Mouse (Mus musculus) monocyte, adult 5-6 weeks (primary cell): Measurements from ENCODE around the gene Lrpprc. TPM values are rescaled to one million over a fixed set of nuclear protein-coding genes. Genes with fewer than 3 reads are reported as not detected.

ENCODE experiments used
- total RNA-seq: library from RNA; stranded (forward); fragments of 200-1000, 200-491, 200-594 nt; gene quantifications from 3 replicates; pipeline ENCODE4 v1.2.3, GENCODE M21; 2017

Gene Lrpprc
- total RNA-seq, 1 experiment from 2014 or later = 34.8 TPM

Other genes with a start within 250 kb of the Lrpprc start
- 1.3 TPM in 1 of 3 replicates, not detected in the others for gene Dync2li1, start 164.3 kb downstream of the Lrpprc start, total RNA-seq
- not detected in 3 replicates for gene Abcg8, start 114.5 kb downstream of the Lrpprc start, total RNA-seq
- not detected in 3 replicates for gene Abcg5, start 107.8 kb downstream of the Lrpprc start, total RNA-seq
- gene Ppm1b, start 166.0 kb upstream of the Lrpprc start, total RNA-seq = 80.5 to 127 TPM (median 94.2 TPM) in 3 replicates
- gene Slc3a1, start 237.6 kb upstream of the Lrpprc start, total RNA-seq = 0.78 TPM in 1 of 3 replicates, not detected in the others